Mouse (Mus musculus) fibroblast of lung, adult 2 months (primary cell): Measurements from ENCODE around the gene Slc30a9.
A peak's percentile ranks its signal among the peaks of the same experiment; 100 is the strongest.

Source experiments
- DNase-seq: peaks from one replicate; pipeline ENCODE4 v3.0.0-alpha.2; 2011; ENCODE audit warnings: low read depth

Slc30a9 gene

GRCm38 (mm10) chr5:67306698-67307521 is at the start of gene Slc30a9:
Gene Slc30a9 (plus strand): TSS chr5:67306955.
- DNase-seq, result peak; percentile 65

GRCm38 (mm10) chr5:67258473-67258872 is 48.3 kb upstream of the Slc30a9 start:
- no peak for DNase-seq

GRCm38 (mm10) chr5:67260159-67260530 is 46.6 kb upstream of the Slc30a9 start:
- DNase-seq, result no peak

GRCm38 (mm10) chr5:67260531-67261371 is 46.0 kb upstream of the Slc30a9 start, which contains the start of gene Tmem33:
Gene Tmem33 (plus strand): TSS chr5:67260565.
- peak; percentile 91 for DNase-seq

- DNase-seq, result no peak
Observed at GRCm38 (mm10) chr5:67262964-67263363, 43.8 kb upstream of the Slc30a9 start.

- no peak for DNase-seq
Observed at GRCm38 (mm10) chr5:67266106-67266505, 40.6 kb upstream of the Slc30a9 start.

GRCm38 (mm10) chr5:67269309-67269708 is 37.4 kb upstream of the Slc30a9 start:
- DNase-seq, result no peak

GRCm38 (mm10) chr5:67279407-67279806 is 27.3 kb upstream of the Slc30a9 start:
- no peak for DNase-seq

- DNase-seq, result no peak
Observed at GRCm38 (mm10) chr5:67279840-67280239, 26.9 kb upstream of the Slc30a9 start.

GRCm38 (mm10) chr5:67280400-67280799 is 26.4 kb upstream of the Slc30a9 start:
- DNase-seq, result no peak

- no peak for DNase-seq
Observed at GRCm38 (mm10) chr5:67295029-67295428, 11.7 kb upstream of the Slc30a9 start.

- no peak for DNase-seq
Observed at GRCm38 (mm10) chr5:67295682-67296081, 11.1 kb upstream of the Slc30a9 start.

GRCm38 (mm10) chr5:67296171-67296570 is 10.6 kb upstream of the Slc30a9 start:
- no peak for DNase-seq

- no peak for DNase-seq
Observed at GRCm38 (mm10) chr5:67297026-67297813, 9.5 kb upstream of the Slc30a9 start.

GRCm38 (mm10) chr5:67299847-67300412 is 6.8 kb upstream of the Slc30a9 start:
- no peak for DNase-seq

GRCm38 (mm10) chr5:67300926-67301597 is 5.7 kb upstream of the Slc30a9 start:
- no peak for DNase-seq

- DNase-seq, result no peak
Observed at GRCm38 (mm10) chr5:67301722-67302331, 4.9 kb upstream of the Slc30a9 start.

GRCm38 (mm10) chr5:67303816-67304215 is 2.9 kb upstream of the Slc30a9 start:
- DNase-seq, result no peak

GRCm38 (mm10) chr5:67307659-67308222 is 986 bp downstream of the Slc30a9 start:
- DNase-seq, result no peak

GRCm38 (mm10) chr5:67311811-67312521 is 5.2 kb downstream of the Slc30a9 start:
- no peak for DNase-seq
